Mouse (Mus musculus): Measurements from ENCODE around the gene Bid.
"Not testable (repeated sequence)": the region's sequence is repeated elsewhere in the genome, so short reads cannot be mapped to it uniquely, and the experiment has no call there.

Bid gene

GRCm38 (mm10) chr6:120937104-120937617 is 20.5 kb upstream of the Bid start:
- DNase-seq (ENCODE audit: low read depth): no peak

DNA sequence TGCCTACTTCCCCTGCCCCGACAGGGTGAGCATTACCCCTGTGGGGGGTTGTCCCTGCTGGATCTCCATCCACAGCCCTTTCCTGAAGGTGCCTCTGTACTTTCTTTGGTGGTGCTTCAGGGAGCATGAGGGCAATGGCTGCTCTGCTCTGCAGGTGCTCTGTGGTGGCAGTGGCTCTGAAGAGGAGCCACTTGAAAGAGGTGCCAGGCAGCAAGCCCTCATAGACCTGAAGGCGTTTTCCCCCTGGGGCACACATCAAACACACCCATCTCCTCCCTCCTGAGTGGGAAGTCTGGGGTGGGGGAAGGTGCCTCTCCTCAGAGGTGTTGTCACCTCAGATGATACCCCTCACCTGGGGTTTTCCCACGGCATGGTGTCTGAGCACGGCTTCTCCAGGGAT is 17.5 kb upstream of the Bid start:
- no peak for DNase-seq (ENCODE audit: low read depth)

DNA sequence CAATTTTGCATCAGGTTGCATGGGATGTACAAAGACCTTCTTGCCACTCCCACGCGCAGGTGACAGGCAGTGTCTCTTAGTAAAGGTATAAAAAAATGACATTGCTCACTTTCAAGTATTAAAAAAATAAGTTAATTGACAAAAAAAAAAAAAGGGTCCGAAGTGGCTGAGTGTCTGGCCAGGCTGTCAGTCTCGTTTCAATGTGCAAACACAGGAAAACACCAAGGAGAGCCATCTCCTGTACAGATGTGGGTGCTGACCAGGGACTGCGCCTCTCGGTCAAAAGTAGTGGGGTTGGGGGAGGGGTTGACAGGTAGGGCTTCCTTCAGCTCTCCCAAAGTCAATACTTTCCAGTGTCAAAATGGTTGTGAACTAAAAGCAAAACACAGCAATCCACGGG is 17.0 kb upstream of the Bid start:
- DNase-seq (ENCODE audit: low read depth): no peak

DNA sequence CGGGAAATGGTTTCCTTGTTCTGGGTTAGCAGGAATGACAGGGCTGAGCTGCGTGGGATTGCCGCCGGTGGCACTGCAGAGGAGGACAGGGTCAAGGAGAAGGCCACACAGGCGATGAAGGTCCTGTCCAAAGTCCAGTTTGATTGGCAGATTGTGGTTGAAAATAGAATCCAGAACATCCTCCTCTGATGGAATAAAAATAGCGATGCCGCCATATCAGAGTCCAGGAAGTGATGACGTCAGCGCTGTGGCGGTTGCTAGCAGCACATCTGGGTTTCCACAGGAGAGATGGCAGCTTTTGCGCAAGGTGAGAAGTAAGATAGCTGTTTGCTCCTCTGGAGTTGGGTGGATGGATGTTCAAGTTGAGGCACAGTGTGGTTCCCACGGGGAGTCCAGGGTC is 15.9 kb upstream of the Bid start:
- DNase-seq (ENCODE audit: low read depth): no peak

- DNase-seq (ENCODE audit: low read depth): no peak
These were observed 14.0 kb upstream of the Bid start for GRCm38 (mm10) chr6:120930450-120931306.

- DNase-seq (ENCODE audit: low read depth): no peak
These were observed 12.8 kb upstream of the Bid start for GRCm38 (mm10) chr6:120929421-120929820.

DNA sequence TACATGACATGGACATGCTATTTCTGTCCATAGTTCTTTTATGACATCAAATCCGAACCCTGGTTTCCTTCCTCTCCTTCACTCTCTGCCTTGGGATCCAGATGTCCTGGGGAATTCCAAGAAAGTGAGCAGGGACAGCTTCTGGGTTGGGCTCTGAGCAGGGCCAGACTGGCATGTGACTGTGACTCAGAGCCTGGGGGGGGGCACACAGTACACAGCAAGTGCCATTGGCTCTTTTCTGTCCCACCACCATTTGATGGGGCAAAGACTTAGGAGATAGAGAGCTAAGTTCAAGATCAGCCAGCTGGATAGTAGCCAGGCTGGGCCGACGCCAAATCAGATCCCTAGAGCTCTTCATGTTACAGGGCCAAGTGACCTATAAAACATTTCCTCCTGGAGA is 11.1 kb upstream of the Bid start:
- no peak for DNase-seq (ENCODE audit: low read depth)

GRCm38 (mm10) chr6:120926880-120927279 is 10.2 kb upstream of the Bid start:
- no peak for DNase-seq (ENCODE audit: low read depth)

DNA sequence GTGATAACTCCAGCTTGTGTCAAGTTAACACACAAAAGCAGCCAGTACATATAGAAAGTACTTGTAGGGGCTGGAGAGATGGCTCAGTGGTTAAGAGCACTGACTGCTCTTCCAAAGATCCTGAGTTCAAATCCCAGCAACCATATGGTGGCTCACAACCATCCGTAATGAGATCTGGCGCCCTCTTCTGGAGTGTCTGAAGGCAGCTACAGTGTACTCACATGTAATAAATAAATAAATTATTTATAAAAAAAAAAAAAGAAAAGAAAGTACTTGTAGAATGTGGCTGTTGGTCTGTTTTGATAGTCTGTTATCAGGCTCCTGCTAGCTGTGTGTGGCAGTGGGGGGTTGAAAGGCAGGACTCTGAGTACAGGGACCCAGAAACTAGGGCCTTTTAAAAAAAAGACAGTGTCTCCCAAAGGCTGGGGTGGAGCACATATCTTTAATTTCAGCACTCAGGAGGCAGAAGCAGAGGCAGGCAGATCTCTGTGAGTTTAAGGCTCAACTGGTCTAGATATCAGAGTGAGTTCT is 8.2 kb upstream of the Bid start:
- peak; percentile 34 for DNase-seq (ENCODE audit: low read depth)

- no peak for DNase-seq (ENCODE audit: low read depth)
These were observed 1.3 kb upstream of the Bid start for GRCm38 (mm10) chr6:120917975-120918374.

GRCm38 (mm10) chr6:120916972-120917881 is 574 bp upstream of the Bid start:
- not testable (repeated sequence) for DNase-seq (ENCODE audit: low read depth)

- peak; percentile 17 for DNase-seq (ENCODE audit: low read depth)
These were observed 1.0 kb downstream of the Bid start for GRCm38 (mm10) chr6:120915649-120915975.

GRCm38 (mm10) chr6:120914911-120915648 is 1.6 kb downstream of the Bid start:
- DNase-seq (ENCODE audit: low read depth): peak; percentile 71

- peak; percentile 33 for DNase-seq (ENCODE audit: low read depth)
These were observed 2.1 kb downstream of the Bid start for GRCm38 (mm10) chr6:120914533-120914910.

- DNase-seq (ENCODE audit: low read depth): no peak
These were observed 2.9 kb downstream of the Bid start for GRCm38 (mm10) chr6:120913783-120914182.

GRCm38 (mm10) chr6:120912931-120913330 is 3.7 kb downstream of the Bid start:
- no peak for DNase-seq (ENCODE audit: low read depth)

GRCm38 (mm10) chr6:120911213-120912007 is 5.2 kb downstream of the Bid start:
- DNase-seq (ENCODE audit: low read depth): no peak

GRCm38 (mm10) chr6:120909501-120909900 is 7.2 kb downstream of the Bid start:
- DNase-seq (ENCODE audit: low read depth): no peak

DNA sequence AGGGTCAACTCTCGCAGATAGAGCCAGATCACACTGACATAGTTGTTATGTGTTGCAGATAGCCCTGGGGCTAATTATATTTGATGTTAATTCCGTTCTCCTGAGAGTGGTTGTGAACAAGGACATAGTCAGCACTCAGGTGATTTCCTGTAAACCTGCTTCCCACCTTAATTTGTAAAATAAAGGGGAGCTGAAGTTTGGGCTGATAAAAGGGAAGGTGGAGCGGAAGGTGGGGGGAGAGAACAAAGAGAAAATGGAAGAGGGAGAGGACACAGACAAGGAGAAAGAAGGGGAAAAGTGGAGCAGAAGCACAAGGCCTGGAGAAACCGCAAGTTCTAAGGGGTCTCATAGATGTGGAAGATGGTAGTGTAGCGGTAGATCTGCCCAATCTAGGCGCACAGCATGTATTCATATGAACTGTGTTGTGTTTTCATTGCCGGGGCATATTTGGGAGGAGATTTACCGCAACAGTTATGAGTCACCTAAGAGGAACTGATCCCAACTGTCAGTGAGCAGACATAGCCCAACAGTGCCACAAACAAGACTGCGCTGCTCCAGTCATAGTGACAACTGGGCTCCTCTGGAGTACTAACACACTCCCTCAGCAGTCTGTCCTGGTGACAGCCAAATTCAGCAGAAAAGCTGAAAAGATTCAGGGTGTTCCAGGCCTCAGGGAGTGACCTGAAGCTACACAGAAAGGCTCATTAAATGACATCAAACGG is 8.6 kb downstream of the Bid start:
- DNase-seq (ENCODE audit: low read depth): not testable (repeated sequence)

DNA sequence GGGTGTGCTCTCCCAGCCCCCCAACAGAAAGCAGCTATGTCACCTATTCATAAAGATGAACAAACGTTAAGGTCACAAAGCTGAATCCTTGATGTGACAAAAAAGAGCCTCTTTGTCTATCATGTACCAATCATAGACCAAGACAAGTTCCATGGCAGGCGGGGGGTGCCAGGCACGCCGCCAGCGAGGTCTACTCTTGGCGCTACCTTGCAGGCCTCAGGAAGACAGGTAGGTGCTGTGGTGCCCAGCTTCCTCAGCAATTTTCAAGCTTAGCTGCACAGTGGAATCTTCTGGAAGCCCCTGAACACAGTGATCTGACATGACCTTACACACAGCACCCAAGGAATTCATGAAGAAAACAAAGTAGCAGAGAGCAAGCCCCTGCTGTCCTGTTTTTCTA is 10.1 kb downstream of the Bid start:
- DNase-seq (ENCODE audit: low read depth): no peak
